Mouse (Mus musculus) bone marrow macrophage, adult 2 months (primary cell): ENCODE results near the gene Zfp3. TPM values are rescaled to one million over a fixed set of nuclear protein-coding genes. Genes with fewer than 3 reads are reported as not detected.

Experiments used
- H3K27ac ChIP-seq: 2 replicates; pipeline ENCODE4 v1.5.1; 2012; ENCODE audit warnings: low read depth, low read length; ENCODE audit not compliant: insufficient read depth
- H3K4me1 ChIP-seq: 2 replicates; pipeline ENCODE4 v1.6.1; 2012; ENCODE audit warnings: low read length; ENCODE audit not compliant: control insufficient read depth, insufficient read depth
- H3K4me3 ChIP-seq: 2 replicates; pipeline ENCODE4 v1.5.1; 2012; ENCODE audit warnings: mild to moderate bottlenecking, low read length, moderate library complexity; ENCODE audit not compliant: insufficient read depth
- CTCF ChIP-seq: IDR thresholded peaks from 2 replicates; pipeline ENCODE4 v1.5.1; 2012; ENCODE audit warnings: low read depth, mild to moderate bottlenecking, low read length, moderate library complexity
- POLR2A ChIP-seq: IDR thresholded peaks from 2 replicates; pipeline ENCODE4 v1.6.1; 2012; ENCODE audit warnings: mild to moderate bottlenecking, low read depth, low read length, borderline replicate concordance
- polyA plus RNA-seq: library from polyadenylated mRNA; stranded (reverse); fragments of >200 nt; gene quantifications from 2 replicates; pipeline ENCODE4 v1.2.4, GENCODE M21; 2012; ENCODE audit not compliant: missing spikeins, insufficient read depth, insufficient read length

Zfp3 gene
- polyA plus RNA-seq, 1 experiment, result 3.3 TPM

- H3K27ac ChIP-seq, result no peak overlapping the region
- H3K4me3 ChIP-seq, result no peak overlapping the region
- no peak for TF ChIP-seq POLR2A
- TF ChIP-seq CTCF, result no peak
- peaks cover 30% of the 10 kb centered on the region for H3K4me1 ChIP-seq
Observed at GRCm38 (mm10) chr11:70815071-70815470, 51.1 kb downstream of the Zfp3 start.

GRCm38 (mm10) chr11:70815498-70816078 lies 51.6 kb downstream of the Zfp3 start:
- H3K4me3 ChIP-seq, result no peak overlapping the region
- no peak for TF ChIP-seq POLR2A
- 0 out of 2 replicates have a peak, but pooled peaks have one; percentile 19 for TF ChIP-seq CTCF

GRCm38 (mm10) chr11:70816770-70817169 lies 52.8 kb downstream of the Zfp3 start:
- Histone ChIP-seq H3K4me1 (peaks cover 28% of the 10 kb centered on the region), H3K27ac (no peak overlapping the region), H3K4me3 (no peak overlapping the region)
- TF ChIP-seq CTCF (no peak), POLR2A (no peak)

More at GRCm38 (mm10) chr11:70815498-70816078, 51.6 kb downstream of the Zfp3 start:
- Histone ChIP-seq H3K4me1 (peaks cover 30% of the 10 kb centered on the region), H3K27ac (no peak overlapping the region)

GRCm38 (mm10) chr11:70820120-70820519 lies 56.1 kb downstream of the Zfp3 start:
- Histone ChIP-seq H3K27ac (no peak overlapping the region), H3K4me3 (no peak overlapping the region), H3K4me1 (peaks cover 18% of the 10 kb centered on the region)
- no peak for TF ChIP-seq POLR2A
- no peak for TF ChIP-seq CTCF

- H3K4me3 ChIP-seq, result no peak overlapping the region
- no peak for TF ChIP-seq CTCF
- TF ChIP-seq POLR2A, result no peak
- H3K4me1 ChIP-seq, result peaks cover 13% of the 10 kb centered on the region
- 0 out of 2 replicates have a peak overlapping the region, but pooled peaks have one; percentile 6 for H3K27ac ChIP-seq
Observed at GRCm38 (mm10) chr11:70821728-70822591, 58.0 kb downstream of the Zfp3 start.

Other genes starting within 250 kb of the Zfp3 start
- gene Vmo1, start 249.6 kb upstream of the Zfp3 start, polyA plus RNA-seq, result not detected in 2 replicates
- gene Gltpd2, start 245.0 kb upstream of the Zfp3 start, polyA plus RNA-seq, result not detected in 2 replicates
- gene Psmb6, start 238.8 kb upstream of the Zfp3 start, polyA plus RNA-seq, result 141 and 151 TPM in 2 replicates
- gene Gm40193, start 231.3 kb upstream of the Zfp3 start, polyA plus RNA-seq, result not detected in 2 replicates
- 58.4 and 60.9 TPM in 2 replicates for gene Pld2, start 224.1 kb upstream of the Zfp3 start, polyA plus RNA-seq
- 139 and 151 TPM in 2 replicates for gene Mink1, start 201.3 kb upstream of the Zfp3 start, polyA plus RNA-seq
- not detected in 2 replicates for gene 4930544D05Rik, start 148.4 kb upstream of the Zfp3 start, polyA plus RNA-seq
- gene Chrne, start 145.0 kb upstream of the Zfp3 start, polyA plus RNA-seq, result not detected in 2 replicates
- not detected in 2 replicates for gene Gp1ba, start 125.1 kb upstream of the Zfp3 start, polyA plus RNA-seq
- gene Rnf167, start 117.0 kb upstream of the Zfp3 start, polyA plus RNA-seq, result 70.1 and 76.6 TPM in 2 replicates
- gene Slc25a11, start 116.7 kb upstream of the Zfp3 start, polyA plus RNA-seq, result 99.9 and 110 TPM in 2 replicates
- gene Pfn1, start 109.6 kb upstream of the Zfp3 start, polyA plus RNA-seq, result 1,781 and 1,801 TPM in 2 replicates
- gene Eno3, start 107.0 kb upstream of the Zfp3 start, polyA plus RNA-seq, result 4.7 and 7.4 TPM in 2 replicates
- 86.8 and 101 TPM in 2 replicates for gene Spag7, start 94.8 kb upstream of the Zfp3 start, polyA plus RNA-seq
- 71.4 and 84.6 TPM in 2 replicates for gene Camta2, start 76.1 kb upstream of the Zfp3 start, polyA plus RNA-seq
- 1.7 TPM in 1 of 2 replicates, not detected in the other for gene Inca1, start 64.1 kb upstream of the Zfp3 start, polyA plus RNA-seq
- 56.2 and 57.9 TPM in 2 replicates for gene Kif1c, start 63.7 kb upstream of the Zfp3 start, polyA plus RNA-seq
- gene Scimp, start 48.4 kb downstream of the Zfp3 start, polyA plus RNA-seq, result 1.1 TPM in 1 of 2 replicates, not detected in the other
- 49.2 and 51.8 TPM in 2 replicates for gene Rabep1, start 80.6 kb downstream of the Zfp3 start, polyA plus RNA-seq
- 54.1 and 56.2 TPM in 2 replicates for gene Nup88, start 205.8 kb downstream of the Zfp3 start, polyA plus RNA-seq
- gene Rpain, start 206.0 kb downstream of the Zfp3 start, polyA plus RNA-seq, result 60.5 and 65.8 TPM in 2 replicates
- 49.8 and 63.2 TPM in 2 replicates for gene C1qbp, start 218.8 kb downstream of the Zfp3 start, polyA plus RNA-seq
- gene Dhx33, start 240.2 kb downstream of the Zfp3 start, polyA plus RNA-seq, result 12.6 and 13.2 TPM in 2 replicates